Mouse (Mus musculus) G1E (cell line): ENCODE measurements at regions not wholly inside any gene's neighbourhood (a gene's known extent, or its start where the extent isn't known, plus 50 kb on each side); places are given as distances from the start of the nearest gene placed in this dataset.

ENCODE experiments used
- ATAC-seq: 2 replicates; pipeline ENCODE4 v1.8.0; 2016; ENCODE audit warnings: mild to moderate bottlenecking; ENCODE audit not compliant: insufficient number of reproducible peaks, poor library complexity, low FRiP score, severe bottlenecking; ENCODE audit errors: extremely low read depth
- DNase-seq: peaks from one replicate; pipeline ENCODE4 v3.0.0; 2012; ENCODE audit warnings: low spot score
- H3K27me3 ChIP-seq: 2 replicates; pipeline ENCODE4 v1.6.1; 2012; ENCODE audit warnings: mild to moderate bottlenecking, low read length, inconsistent platforms; ENCODE audit not compliant: insufficient read depth
- H3K36me3 ChIP-seq: replicated peaks from 2 replicates; pipeline ENCODE3; 2012; ENCODE audit warnings: mild to moderate bottlenecking, inconsistent platforms
- H3K4me1 ChIP-seq: 2 replicates; pipeline ENCODE4 v1.6.1; 2012; ENCODE audit warnings: low read depth, low read length, inconsistent platforms, mixed read lengths; ENCODE audit not compliant: insufficient read depth
- H3K4me3 ChIP-seq: 2 replicates; pipeline ENCODE4 v1.5.1; 2012; ENCODE audit warnings: low read depth, mild to moderate bottlenecking, inconsistent platforms, low read length, moderate library complexity, mixed read lengths
- H3K9me3 ChIP-seq: replicated peaks from 2 replicates; pipeline ENCODE4 v1.6.1; 2012; ENCODE audit warnings: inconsistent platforms
- CTCF ChIP-seq: IDR thresholded peaks from 2 replicates; pipeline ENCODE4 v1.5.1; 2012; ENCODE audit warnings: low read depth, low read length, inconsistent platforms, mixed read lengths
- GATA1 ChIP-seq: IDR thresholded peaks from 2 replicates; pipeline ENCODE4 v1.6.1; 2012; ENCODE audit warnings: borderline replicate concordance, low read length, inconsistent platforms, mixed read lengths
- GATA2 ChIP-seq: IDR thresholded peaks from 2 replicates; pipeline ENCODE4 v1.6.1; 2012; ENCODE audit warnings: low read depth, low read length, inconsistent platforms, borderline replicate concordance
- POLR2AphosphoS5 ChIP-seq: IDR thresholded peaks from 2 replicates; pipeline ENCODE4 v1.6.1; 2012; ENCODE audit warnings: low read depth, low read length, inconsistent platforms; ENCODE audit not compliant: insufficient replicate concordance
- TAL1 ChIP-seq: conservative IDR thresholded peaks from 2 replicates; pipeline ENCODE4 v1.6.1; 2012; ENCODE audit warnings: low read depth, low read length, inconsistent platforms, mixed read lengths

DNA sequence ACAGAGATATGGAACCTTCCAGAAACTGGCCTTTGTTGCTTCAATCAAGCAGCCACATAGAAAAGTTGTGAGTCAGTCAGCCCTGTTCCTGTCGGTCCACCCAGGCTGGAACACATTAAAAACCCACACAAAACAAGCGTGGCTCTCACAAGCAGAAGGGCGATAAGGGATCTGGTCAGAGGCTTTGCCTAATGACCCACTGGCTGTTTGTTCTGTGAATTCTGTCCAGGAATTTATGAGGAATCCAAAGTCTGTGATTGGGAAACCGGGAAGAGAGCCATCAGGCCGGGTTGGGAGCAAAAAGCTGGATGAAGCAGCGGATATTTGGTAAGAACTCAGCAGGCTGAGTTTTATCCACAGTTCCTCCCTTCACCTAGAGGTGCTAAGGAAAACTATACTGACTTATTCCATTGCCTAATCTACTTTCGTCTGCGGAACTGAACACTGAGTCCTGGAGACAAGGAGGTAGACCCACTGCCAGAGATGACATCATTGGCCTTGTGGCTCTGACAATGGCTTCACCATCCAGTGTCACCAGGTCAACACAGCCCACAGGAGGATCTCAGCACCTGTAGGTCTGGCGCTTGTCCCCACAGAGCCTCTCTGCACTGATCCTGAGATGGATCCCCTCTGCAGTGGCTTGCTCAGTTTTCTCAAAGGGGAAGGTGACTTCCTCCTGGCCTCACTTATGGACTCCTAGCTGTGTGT, 228.5 kb downstream of the Fam43a start:
- no peaks in the 10 kb centered on the region; the same call in 1 of the 2 replicates for H3K9me3 ChIP-seq
- TF ChIP-seq CTCF: no peak
- no peak overlapping the region for H3K4me3 ChIP-seq
- H3K4me1 ChIP-seq: no peaks in the 10 kb centered on the region
- H3K36me3 ChIP-seq: no peaks in the 10 kb centered on the region
- no peak for DNase-seq
- peaks cover 5% of the 10 kb centered on the region; the same call in 1 of the 2 replicates for H3K27me3 ChIP-seq
- no peak for ATAC-seq

DNA sequence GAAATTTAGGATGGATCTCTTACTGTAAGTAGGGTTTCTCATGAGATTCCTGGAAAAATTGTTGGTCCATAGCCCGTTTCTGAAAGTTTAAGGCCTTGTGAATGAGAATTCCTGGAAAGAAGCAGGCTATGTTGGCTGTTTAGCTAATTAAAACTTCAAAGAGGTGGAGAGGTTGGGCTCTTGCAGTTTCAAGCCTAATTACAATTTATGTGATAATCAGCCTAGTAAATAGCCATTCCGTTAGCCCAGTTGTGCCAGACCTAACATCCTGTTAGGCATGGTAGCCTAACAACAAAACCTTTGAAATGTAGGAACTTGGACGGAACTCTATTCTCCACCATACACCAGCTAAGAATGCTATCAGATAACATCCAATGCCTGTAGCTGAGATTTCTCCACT, 235.0 kb downstream of the Fam43a start:
- Histone ChIP-seq H3K4me1 (no peaks in the 10 kb centered on the region), H3K9me3 (no peaks in the 10 kb centered on the region; the same call in 1 of the 2 replicates), H3K4me3 (no peak overlapping the region), H3K27me3 (peaks cover 9% of the 10 kb centered on the region), H3K36me3 (no peaks in the 10 kb centered on the region)
- no peak for DNase-seq
- TF ChIP-seq TAL1 (no peak), CTCF (no peak), GATA2 (no peak), POLR2AphosphoS5 (no peak), GATA1 (no peak)
- ATAC-seq: no peak

DNA sequence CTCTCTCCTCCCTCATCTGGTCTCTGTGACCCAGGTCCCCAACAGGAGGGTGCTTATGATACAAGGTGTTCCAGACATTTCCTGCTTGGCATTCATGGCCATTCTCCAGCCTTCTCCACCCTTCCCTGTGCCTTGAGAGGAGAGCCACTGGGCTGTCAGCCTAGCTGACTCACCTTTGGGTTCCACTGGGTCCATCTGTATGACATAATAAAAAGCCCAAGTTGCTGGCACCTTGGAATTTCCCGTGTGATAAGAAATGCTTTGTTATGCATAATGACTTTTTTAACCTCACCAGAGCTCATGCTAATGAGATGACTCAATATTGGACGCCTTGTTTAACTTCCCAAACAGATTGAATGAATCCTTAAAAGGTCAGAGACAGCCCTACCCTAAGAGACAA, 236.2 kb downstream of the Fam43a start:
- no peaks in the 10 kb centered on the region; the same call in 1 of the 2 replicates for H3K9me3 ChIP-seq
- no peak for DNase-seq

DNA sequence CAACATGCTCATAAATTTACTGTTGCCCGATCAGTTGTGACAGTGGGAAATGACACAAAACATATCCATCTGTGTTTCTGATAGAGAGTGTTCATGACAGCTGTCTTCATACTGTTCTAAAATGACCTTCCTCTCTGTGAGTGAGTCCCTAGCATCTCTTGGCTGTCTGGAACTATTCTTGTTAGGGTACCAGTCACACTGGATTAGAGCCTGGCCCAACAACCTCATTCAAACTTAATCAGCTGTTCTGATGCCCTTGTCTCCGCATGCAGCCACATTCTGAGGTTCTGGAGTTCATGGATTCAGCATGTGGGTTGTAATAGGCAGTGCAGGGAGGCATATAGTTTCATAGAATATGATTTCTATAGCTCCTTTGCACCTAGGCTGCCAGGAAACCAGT, 238.4 kb downstream of the Xxylt1 start:
- no peaks in the 10 kb centered on the region for H3K4me1 ChIP-seq
- H3K36me3 ChIP-seq: no peaks in the 10 kb centered on the region
- peaks cover 4% of the 10 kb centered on the region; the same call in 1 of the 2 replicates for H3K27me3 ChIP-seq
- DNase-seq (no peak), ATAC-seq (no peak)
- no peak overlapping the region for H3K4me3 ChIP-seq
- no peaks in the 10 kb centered on the region for H3K9me3 ChIP-seq
- TF ChIP-seq CTCF (no peak), TAL1 (no peak), GATA2 (no peak), GATA1 (no peak), POLR2AphosphoS5 (no peak)

More for the DNA sequence above, 236.2 kb downstream of the Fam43a start:
- ATAC-seq: no peak
- Histone ChIP-seq H3K27me3 (peaks cover 9% of the 10 kb centered on the region), H3K36me3 (no peaks in the 10 kb centered on the region), H3K4me3 (no peak overlapping the region), H3K4me1 (no peaks in the 10 kb centered on the region)
- TF ChIP-seq CTCF (no peak), GATA2 (no peak), POLR2AphosphoS5 (no peak), TAL1 (no peak)

DNA sequence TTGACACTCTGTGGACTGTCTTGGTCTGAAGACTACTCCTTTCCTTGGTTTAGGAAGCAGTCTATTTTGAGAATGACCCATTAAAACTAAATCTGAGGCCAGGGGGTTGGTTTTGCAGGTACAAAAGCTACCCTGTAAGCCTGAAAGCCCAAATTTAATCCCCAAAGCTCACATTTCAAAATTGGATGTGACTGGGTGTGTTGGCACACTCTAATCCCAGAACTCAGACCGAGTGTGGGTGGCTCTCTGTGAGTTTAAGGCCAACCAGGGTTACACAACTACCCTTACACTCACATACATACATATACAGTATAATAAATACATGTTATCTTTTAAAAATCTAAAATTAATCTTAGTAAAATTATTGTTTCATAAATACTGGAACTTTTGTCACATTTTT, 228.6 kb downstream of the Xxylt1 start:
- Histone ChIP-seq H3K4me1 (no peaks in the 10 kb centered on the region), H3K36me3 (no peaks in the 10 kb centered on the region), H3K4me3 (no peak overlapping the region), H3K27me3 (peaks cover 4% of the 10 kb centered on the region; the same call in 1 of the 2 replicates), H3K9me3 (no peaks in the 10 kb centered on the region)
- no peak for DNase-seq
- TF ChIP-seq GATA2 (no peak), GATA1 (no peak), POLR2AphosphoS5 (no peak), TAL1 (no peak), CTCF (no peak)
- no peak for ATAC-seq

DNA sequence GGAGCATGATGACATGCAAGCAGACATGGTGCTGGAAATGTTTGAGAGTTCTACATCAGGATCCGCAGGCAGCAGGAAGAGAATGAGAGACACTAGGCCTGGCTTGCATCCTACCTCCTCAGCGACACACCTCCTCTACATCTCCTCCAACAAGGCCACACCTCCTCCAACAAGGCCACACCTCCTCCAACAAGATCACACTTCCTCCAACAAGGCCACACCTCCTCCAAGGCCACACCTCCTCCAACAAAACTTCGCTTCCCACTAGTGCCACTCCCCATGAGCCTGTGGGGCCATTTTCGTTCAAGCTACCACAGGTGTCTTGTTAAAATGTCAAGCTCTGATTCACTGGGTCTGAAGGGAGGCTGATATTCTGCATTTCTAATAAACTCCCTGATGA, 226.5 kb downstream of the Xxylt1 start:
- H3K27me3 ChIP-seq: peaks cover 8% of the 10 kb centered on the region; the same call in 1 of the 2 replicates
- no peak for DNase-seq
- no peak for ATAC-seq
- H3K4me3 ChIP-seq: no peak overlapping the region
- no peaks in the 10 kb centered on the region for H3K4me1 ChIP-seq
- no peaks in the 10 kb centered on the region for H3K36me3 ChIP-seq
- TF ChIP-seq POLR2AphosphoS5: no peak
- no peaks in the 10 kb centered on the region for H3K9me3 ChIP-seq

DNA sequence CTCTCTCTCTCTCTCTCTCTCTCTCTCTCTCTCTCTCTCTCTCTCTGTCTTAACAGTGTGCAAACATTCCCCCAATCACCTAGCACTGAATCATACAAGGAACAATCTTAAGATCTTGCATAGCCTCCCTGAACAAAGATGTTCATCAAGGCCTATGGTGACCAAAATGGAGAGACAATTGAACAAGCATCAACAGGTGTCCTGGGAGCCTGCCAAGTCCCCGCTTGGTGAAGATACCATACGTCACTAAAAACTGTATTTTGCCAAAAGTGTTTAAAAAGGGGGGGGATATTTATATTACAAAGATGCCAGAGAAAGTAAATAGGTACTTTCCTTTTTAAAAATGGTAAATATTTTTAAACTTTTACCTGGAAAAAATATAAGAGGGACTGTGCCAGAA, 223.6 kb downstream of the Xxylt1 start:
- H3K4me3 ChIP-seq: no peak overlapping the region
- H3K27me3 ChIP-seq: peaks cover 11% of the 10 kb centered on the region
- ATAC-seq (no peak), DNase-seq (no peak)
- H3K9me3 ChIP-seq: no peaks in the 10 kb centered on the region
- H3K4me1 ChIP-seq: no peaks in the 10 kb centered on the region
- no peaks in the 10 kb centered on the region for H3K36me3 ChIP-seq
- TF ChIP-seq GATA1 (no peak), TAL1 (no peak), CTCF (no peak), GATA2 (no peak), POLR2AphosphoS5 (no peak)
